Mouse (Mus musculus): ENCODE results near the gene Lyar.

- TF ChIP-seq ZNF384 (IDR thresholded peaks at IDR 0.05; ENCODE audit: low read depth, low read length) = no peak
- TF ChIP-seq ZMIZ1 (IDR thresholded peaks at IDR 0.05; ENCODE audit: low read depth, low read length) = no peak
- TF ChIP-seq E2F4 (IDR thresholded peaks at IDR 0.05; ENCODE audit: insufficient replicate concordance, low read depth, low read length) = no peak
- TF ChIP-seq SMC3 (IDR thresholded peaks at IDR 0.05; ENCODE audit: low read depth, low read length) = no peak
- TF ChIP-seq JUND (conservative IDR thresholded peaks at IDR 0.05; ENCODE audit: low read depth, low read length) = no peak
- TF ChIP-seq CTCF (conservative IDR thresholded peaks at IDR 0.05 in 1 of 2, IDR thresholded peaks at IDR 0.05 in 1 of 2; ENCODE audit: low read depth in 2 of 2, low read length in 2 of 2) = no peak
- TF ChIP-seq HCFC1 (IDR thresholded peaks at IDR 0.05; ENCODE audit: low read depth, low read length) = 0 out of 2 replicates have a peak, but pooled peaks have one; percentile 13
- TF ChIP-seq MYC (IDR thresholded peaks at IDR 0.05; ENCODE audit: low read depth, low read length) = no peak
- TF ChIP-seq POLR2A (IDR thresholded peaks at IDR 0.05; ENCODE audit: low read depth, low read length) = no peak
- peak; percentile 77 for TF ChIP-seq EP300 (IDR thresholded peaks at IDR 0.05; ENCODE audit: low read length)
- no peak for TF ChIP-seq JUN (IDR thresholded peaks at IDR 0.05; ENCODE audit: insufficient read depth, low read depth, low read length)
- TF ChIP-seq ELF1 (IDR thresholded peaks at IDR 0.05; ENCODE audit: low read depth, low read length) = no peak
- peak; percentile 50 for TF ChIP-seq BHLHE40 (IDR thresholded peaks at IDR 0.05; ENCODE audit: low read depth, low read length)
- no peak for TF ChIP-seq POLR2AphosphoS2 (IDR thresholded peaks at IDR 0.05; ENCODE audit: low read depth, low read length)
Measured at GRCm38 (mm10) chr5:38258034-38258772, 37.9 kb downstream of the Lyar start.

All from CH12.LX (cell line).